Mouse (Mus musculus) heart, adult 18-20 months (tissue): ENCODE measurements around the gene Rhbdd1. TPM values are rescaled to one million over a fixed set of nuclear protein-coding genes. Genes with fewer than 3 reads are reported as not detected.

ENCODE experiments used
- DNase-seq, 2 experiments: peaks; one replicate each; pipeline ENCODE4 v3.0.0; 2021 to 2022; ENCODE audit warnings: mixed read lengths in 1 of 2
- microRNA-seq, 2 experiments: library from miRNA; unstranded; fragments of <30 nt; microRNA quantifications; one replicate each; pipeline ENCODE4 v1.2.0; 2022
- total RNA-seq, 2 experiments: library from RNA; stranded (reverse); gene quantifications; 2 replicates each; pipeline ENCODE4 v1.2.3; 2021

Gene Rhbdd1
- total RNA-seq, 2 experiments from 2014 or later = 9.0 to 11.9 TPM

DNA sequence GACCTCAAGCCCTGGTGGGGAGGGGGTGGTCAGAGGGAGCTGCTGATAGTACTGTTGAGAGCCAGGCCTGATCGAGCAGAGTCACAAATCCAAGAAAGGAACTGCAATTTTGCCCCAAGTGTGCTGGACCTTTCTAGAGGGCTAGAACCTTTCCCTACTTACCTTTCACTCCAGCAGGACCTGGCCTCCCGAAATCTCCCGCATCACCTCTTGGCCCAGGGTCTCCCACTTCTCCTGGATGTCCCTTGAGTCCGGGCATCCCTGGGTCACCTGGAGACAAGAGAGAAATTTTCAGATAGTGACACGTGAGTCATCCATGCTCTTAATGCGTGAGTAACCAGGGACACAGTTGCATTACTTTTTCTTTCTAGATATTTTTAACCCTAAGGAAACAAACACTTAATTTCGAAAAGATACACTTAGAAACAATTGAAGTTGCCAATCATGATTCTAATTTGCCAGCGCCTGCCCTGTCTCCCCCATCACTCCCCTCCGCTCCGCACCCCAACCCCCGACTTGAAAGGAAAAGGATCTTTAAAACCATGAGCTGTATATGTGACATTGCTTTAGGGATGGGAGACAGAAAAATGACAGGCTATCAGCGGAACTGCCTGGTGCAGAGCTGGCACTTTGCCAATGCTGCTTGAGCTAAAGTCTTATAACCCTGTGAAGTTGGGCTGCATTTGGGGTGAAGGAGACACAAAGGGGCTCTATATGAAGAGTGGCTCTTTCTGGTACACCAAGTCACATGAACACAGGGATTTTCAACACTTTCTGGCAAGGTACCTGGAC, 163.6 kb downstream of the Rhbdd1 start:
- DNase-seq = no peak

DNA sequence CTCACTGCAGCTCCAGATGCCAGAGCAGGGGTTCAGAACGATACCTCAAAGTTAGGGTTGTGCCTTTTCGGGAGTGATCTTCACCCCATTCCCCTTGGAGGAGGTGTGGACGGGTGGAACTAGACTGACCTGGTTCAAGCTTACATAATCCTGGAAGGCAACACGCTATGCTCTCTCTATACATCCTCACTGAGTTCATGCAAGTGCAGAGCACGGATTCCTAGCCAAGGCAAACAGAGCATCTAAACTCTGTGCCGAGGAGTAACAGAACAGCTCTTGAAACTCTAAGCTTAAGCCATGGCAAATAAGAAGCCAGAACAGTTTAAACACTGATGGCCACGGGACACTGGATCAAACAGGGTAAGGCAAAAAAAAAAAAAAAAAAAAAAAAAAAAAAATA, 166.1 kb downstream of the Rhbdd1 start:
- DNase-seq = no peak

DNA sequence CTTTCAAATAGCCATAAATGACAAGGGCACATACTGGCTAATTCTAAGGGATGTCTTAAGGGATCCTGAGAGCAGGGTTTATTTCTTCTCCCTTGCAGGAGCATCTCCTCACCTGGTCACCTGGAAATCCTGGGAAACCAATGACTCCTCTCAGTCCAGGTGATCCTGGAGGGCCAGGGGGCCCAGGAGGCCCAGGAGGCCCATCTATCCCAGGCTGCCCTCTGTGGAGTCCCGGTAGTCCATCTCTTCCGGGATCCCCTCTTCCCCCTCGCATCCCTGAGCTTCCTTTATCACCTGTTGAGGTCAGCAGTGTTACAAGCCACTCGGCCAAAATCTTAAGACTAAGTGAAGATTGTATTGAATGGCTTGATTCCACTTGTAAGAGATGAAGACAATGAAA, 170.1 kb downstream of the Rhbdd1 start:
- no peak for DNase-seq

DNA sequence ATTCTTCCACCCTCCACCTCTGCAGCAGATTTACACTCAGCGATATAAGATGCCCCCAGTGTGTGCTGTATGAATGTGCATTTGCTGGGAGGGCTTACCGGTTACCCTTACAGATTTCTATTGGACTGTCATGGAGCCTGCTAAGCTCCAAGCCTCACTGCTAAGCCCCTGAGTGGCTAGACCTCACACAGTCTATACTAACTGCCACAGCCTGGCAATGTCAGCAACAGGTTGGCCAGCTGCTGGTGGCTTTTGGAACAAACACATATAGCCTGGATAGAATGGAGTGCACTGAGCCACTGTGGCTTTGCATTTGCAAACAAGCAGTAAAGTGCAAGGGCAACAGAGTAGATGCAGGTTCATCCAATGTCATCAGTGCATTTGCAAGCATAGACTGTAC, 175.7 kb downstream of the Rhbdd1 start:
- no peak for DNase-seq

Small RNAs within 50 kb of the gene (microRNA-seq; reads per million reads assigned to microRNA genes)
- 0 reads per million in 2 experiments for gene Gm22112

Other genes with a start within 250 kb of the Rhbdd1 start
- gene Gm9747, start 83.3 kb upstream of the Rhbdd1 start, total RNA-seq = not detected
- 10 to 100 TPM; 29.1 to 43.5 TPM for gene Irs1, start 25.0 kb upstream of the Rhbdd1 start, total RNA-seq